Mouse (Mus musculus) CD8-positive naive resting alpha-beta T cell, adult 2 months (primary cell): ENCODE results near the gene Tspyl4.

Experiments used
- DNase-seq, 2 experiments: peaks; one replicate each; pipeline ENCODE4 v3.0.0; 2022; ENCODE audit warnings: low read depth in 2 of 2, low spot score in 2 of 2

Tspyl4 gene

DNA sequence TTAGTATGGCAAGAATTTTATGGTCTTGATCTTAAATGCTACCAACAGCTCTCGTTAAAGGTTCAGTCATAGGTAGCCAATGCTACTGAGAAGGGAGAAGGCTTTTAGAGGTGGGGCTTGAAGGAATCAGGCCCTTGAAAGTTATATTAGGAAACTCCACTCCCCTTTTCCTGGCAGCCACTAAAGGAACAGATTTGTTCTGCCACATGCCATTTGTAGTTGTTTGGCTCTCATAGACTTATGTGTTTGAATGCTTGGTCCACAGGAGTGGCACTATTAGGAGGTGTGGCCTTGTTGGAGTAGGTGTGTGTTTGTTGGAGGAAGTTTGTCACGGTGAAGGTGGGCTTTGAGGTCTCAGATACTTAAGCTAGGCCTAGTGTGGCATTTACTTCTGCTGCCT is 23.6 kb downstream of the Tspyl4 start:
- no peak for DNase-seq

- peak in 1 of 2 experiments; percentile 13 for DNase-seq
Measured at GRCm38 (mm10) chr10:34326701-34327100, 29.5 kb downstream of the Tspyl4 start.

DNA sequence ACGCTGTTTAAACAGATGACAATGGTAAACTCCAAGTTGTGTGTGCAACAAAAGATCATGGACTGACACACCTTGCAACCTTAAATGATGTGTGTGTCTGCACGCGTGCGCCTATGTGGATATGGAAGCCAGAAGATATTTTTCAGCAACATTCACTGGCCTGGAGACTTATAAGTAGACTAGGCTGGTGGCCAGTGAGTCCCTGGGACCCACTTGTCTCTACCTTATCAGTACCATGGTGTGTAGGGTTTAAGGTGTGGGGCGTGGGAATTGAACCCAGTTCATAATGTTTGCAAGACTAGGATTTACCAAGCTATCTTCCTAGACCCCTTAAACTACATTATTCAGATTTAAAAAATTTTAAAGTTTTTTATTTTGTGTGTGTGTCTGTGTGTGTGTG is 29.9 kb downstream of the Tspyl4 start:
- no peak for DNase-seq

GRCm38 (mm10) chr10:34328310-34328709 is 31.1 kb downstream of the Tspyl4 start:
- DNase-seq: no peak

DNA sequence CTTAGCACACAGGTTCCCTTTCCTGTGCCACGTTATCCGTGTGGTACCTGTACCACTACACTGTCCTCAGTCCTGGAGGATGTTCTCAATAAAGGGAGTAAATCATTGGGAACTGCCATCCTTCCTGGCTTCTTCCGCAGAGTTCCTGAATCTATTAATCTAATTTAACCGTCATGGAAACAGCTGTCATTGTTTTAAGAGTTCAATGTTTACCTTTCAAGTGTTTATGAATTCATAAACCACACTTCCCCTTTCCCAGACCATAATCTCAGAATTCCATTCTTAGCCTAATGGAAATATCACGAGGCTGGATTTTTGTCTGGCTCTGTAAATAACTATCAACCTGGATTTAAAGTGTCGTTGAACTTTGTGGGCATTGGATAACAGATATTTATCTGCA is 43.8 kb downstream of the Tspyl4 start:
- DNase-seq: no peak

GRCm38 (mm10) chr10:34341886-34342285 is 44.6 kb downstream of the Tspyl4 start:
- DNase-seq: no peak
